Mouse (Mus musculus) layer of hippocampus, postnatal 10 days (tissue): ENCODE measurements at regions not wholly inside any gene's neighbourhood (a gene's known extent, or its start where the extent isn't known, plus 50 kb on each side); places are given as distances from the start of the nearest gene placed in this dataset.

ENCODE experiments used
- DNase-seq, 2 experiments: peaks; one replicate each; pipeline ENCODE4 v3.0.0; 2021; ENCODE audit warnings: low spot score in 2 of 2

DNA sequence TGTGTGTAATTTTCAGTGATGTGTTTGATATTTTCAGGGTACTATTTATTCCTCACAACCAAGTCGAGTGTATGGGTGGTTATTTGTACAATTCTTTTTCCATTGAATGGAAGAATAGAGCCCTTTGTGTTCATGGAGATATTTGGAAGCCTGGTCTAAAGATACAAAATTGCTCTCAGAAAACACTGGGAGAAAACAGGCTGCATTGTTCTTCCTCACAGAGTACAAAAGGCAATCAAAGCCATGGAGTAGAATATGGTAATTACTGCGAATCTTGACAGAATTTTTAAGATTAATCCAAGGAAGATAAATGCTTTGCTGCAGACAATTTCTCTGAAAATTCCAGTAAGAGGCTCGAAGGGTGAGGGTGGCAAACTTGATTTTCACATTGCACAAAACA lies 54.7 kb upstream of the Gnai1 start:
- DNase-seq, result no peak
